Comparison of ENCODE assay signal across 8 mouse cellular contexts in the genomic region with DNA sequence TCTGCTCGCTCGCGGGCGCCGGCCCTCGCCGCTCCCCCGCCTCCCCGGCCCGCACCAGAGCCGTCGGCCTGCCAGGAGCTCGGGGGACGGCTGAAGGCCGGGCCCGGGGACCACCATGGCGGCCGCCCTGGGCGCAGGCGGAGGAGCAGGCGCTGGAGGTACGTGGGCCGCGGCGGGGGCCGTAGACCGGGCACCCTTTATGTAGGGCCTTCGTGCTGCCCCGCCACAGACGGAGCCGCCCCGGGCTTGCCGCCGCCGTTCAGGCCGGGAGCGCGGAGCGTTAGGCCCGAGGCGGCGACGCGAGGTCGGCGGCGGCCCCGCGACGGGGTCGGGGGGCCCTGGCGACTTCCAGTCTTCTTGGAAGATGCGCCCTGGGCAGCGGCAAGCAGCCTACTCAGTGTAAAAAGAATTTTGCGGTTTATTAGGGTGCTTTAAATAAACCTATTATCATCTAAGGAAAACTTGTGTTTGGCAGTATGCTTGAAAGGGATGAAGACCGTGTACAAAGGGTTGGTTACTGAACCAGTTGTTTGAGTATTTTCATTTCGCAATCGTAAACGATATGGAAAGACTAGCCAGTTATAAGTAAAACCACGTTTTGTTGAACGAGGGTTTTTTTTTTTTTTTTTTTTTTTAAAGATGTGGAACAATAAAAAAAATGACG. TPM values are rescaled to one million over a fixed set of nuclear protein-coding genes. Genes with fewer than 3 reads are reported as not detected.
DNase-seq lines count a peak whose midpoint lies in the region; ATAC-seq and TF ChIP-seq lines count a peak whose summit lies in the region.

No protein-coding gene starts in this region.

- peaks cover 48% of the 10 kb centered on the region for H3K79me2 ChIP-seq in MEL (ENCODE audit: control insufficient read depth, insufficient read depth, low read length, poor library complexity)

- H3K36me3 ChIP-seq in heart, embryonic 15.5 days, result no peaks in the 10 kb centered on the region
- peaks cover 1 to 48% of the 10 kb centered on the region in 2 experiments; a peak in 2 of 4 replicates for H3K36me3 ChIP-seq in MEL (ENCODE audit: control insufficient read depth in 1 of 2, insufficient read depth in 2 of 2, low read length in 2 of 2)
- H3K36me3 ChIP-seq in forebrain, embryonic 15.5 days, result no peaks in the 10 kb centered on the region
- H3K36me3 ChIP-seq in liver, embryonic 15.5 days (replicated peaks), result 0 out of 2 replicates have a peak, but pooled peaks cover 3% of the 10 kb centered on the region

- H3K27me3 ChIP-seq in heart, embryonic 15.5 days, result no peaks in the 10 kb centered on the region
- H3K27me3 ChIP-seq in MEL (ENCODE audit: control insufficient read depth in 1 of 2, insufficient read depth in 2 of 2, low read length in 2 of 2), result no peaks in the 10 kb centered on the region
- H3K27me3 ChIP-seq in forebrain, embryonic 15.5 days, result no peaks in the 10 kb centered on the region
- no peaks in the 10 kb centered on the region for H3K27me3 ChIP-seq in liver, embryonic 15.5 days

- H3K4me1 ChIP-seq in heart, embryonic 15.5 days (replicated peaks), result peaks cover 18% of the 10 kb centered on the region
- H3K4me1 ChIP-seq in MEL (ENCODE audit: control insufficient read depth in 1 of 2, insufficient read depth in 2 of 2, low read length in 2 of 2), result peaks cover 19 to 22% of the 10 kb centered on the region in 2 experiments
- peaks cover 30% of the 10 kb centered on the region for H3K4me1 ChIP-seq in forebrain, embryonic 15.5 days
- H3K4me1 ChIP-seq in liver, embryonic 15.5 days (replicated peaks), result peaks cover 45% of the 10 kb centered on the region

- H3K9ac ChIP-seq in heart, embryonic 15.5 days, result peak overlapping the region; percentile 100
- H3K9ac ChIP-seq in MEL (ENCODE audit: control insufficient read depth, low read depth, low read length, poor library complexity, severe bottlenecking), result peak overlapping the region; percentile 77
- H3K9ac ChIP-seq in forebrain, embryonic 15.5 days (replicated peaks), result peak overlapping the region; percentile 86
- H3K9ac ChIP-seq in liver, embryonic 15.5 days, result peak overlapping the region; percentile 98

- DNase-seq in heart, adult 8-10 months (ENCODE audit: low spot score), result no peak
- peak; percentile 55 for DNase-seq in MEL (ENCODE audit: low read depth, low spot score)
- no peak for DNase-seq in retina, postnatal 1 day
- DNase-seq in frontal cortex, postnatal 25 days (ENCODE audit: low spot score in 2 of 2), result no peak

- ATAC-seq in heart, embryonic 15.5 days (replicated peaks; ENCODE audit: insufficient number of reproducible peaks, insufficient read depth, low FRiP score, low read depth), result peak; percentile 70
- peak; percentile 79 for ATAC-seq in forebrain, embryonic 15.5 days (replicated peaks)
- peak; percentile 46 for ATAC-seq in liver, embryonic 15.5 days (ENCODE audit: insufficient read depth)
- ATAC-seq in megakaryocyte-erythroid progenitor cell, adult 5-6 weeks (replicated peaks; ENCODE audit: low FRiP score, low TSS enrichment, poor library complexity, severe bottlenecking), result no peak

- TF ChIP-seq POLR2A in MEL (IDR thresholded peaks at IDR 0.05; ENCODE audit: control insufficient read depth in 1 of 2, insufficient read depth in 1 of 2, low read depth in 1 of 2, low read length in 2 of 2, poor library complexity in 1 of 2), result no peak

- H3K27ac ChIP-seq in heart, embryonic 15.5 days, result peak overlapping the region; percentile 100
- peak overlapping the region; percentile 89 for H3K27ac ChIP-seq in MEL (ENCODE audit: control insufficient read depth, low read depth, low read length)
- peak overlapping the region; percentile 100 for H3K27ac ChIP-seq in forebrain, embryonic 15.5 days (replicated peaks)
- peak overlapping the region; percentile 99 for H3K27ac ChIP-seq in liver, embryonic 15.5 days (replicated peaks)

- no peak for TF ChIP-seq RAD21 in MEL (IDR thresholded peaks at IDR 0.05; ENCODE audit: low read depth, low read length)

- TF ChIP-seq EP300 in MEL (IDR thresholded peaks at IDR 0.05; ENCODE audit: low read depth in 1 of 2, low read length in 2 of 2), result no peak

- no peak for TF ChIP-seq CTCF in MEL (IDR thresholded peaks at IDR 0.05 in 2 of 3, conservative IDR thresholded peaks at IDR 0.05 in 1 of 3; ENCODE audit: control insufficient read depth in 1 of 3, insufficient read depth in 1 of 3, low read depth in 2 of 3, low read length in 3 of 3, poor library complexity in 1 of 3, severe bottlenecking in 1 of 3)

- WGBS in heart, embryonic 15.5 days, result 0% methylated on average over 40 of the region's 62 CpGs
- under 1% methylated on average over 62 of the region's 62 CpGs for whole genome bisulfite sequencing in forebrain, embryonic 15.5 days
- WGBS in liver, embryonic 15.5 days (ENCODE audit: insufficient replicate concordance), result under 1% methylated on average over 62 of the region's 62 CpGs

- H3K4me2 ChIP-seq in heart, embryonic 15.5 days, result peak overlapping the region; percentile 71
- peak overlapping the region; percentile 57 for H3K4me2 ChIP-seq in forebrain, embryonic 15.5 days (replicated peaks)
- peak overlapping the region; percentile 87 for H3K4me2 ChIP-seq in liver, embryonic 15.5 days

- no peaks in the 10 kb centered on the region for H3K9me3 ChIP-seq in heart, embryonic 15.5 days (replicated peaks)
- no peaks in the 10 kb centered on the region for H3K9me3 ChIP-seq in MEL (replicated peaks; ENCODE audit: insufficient read depth, low read length)
- H3K9me3 ChIP-seq in forebrain, embryonic 15.5 days, result no peaks in the 10 kb centered on the region
- no peaks in the 10 kb centered on the region for H3K9me3 ChIP-seq in liver, embryonic 15.5 days (replicated peaks)

- peak overlapping the region; percentile 97 for H3K4me3 ChIP-seq in heart, embryonic 15.5 days
- H3K4me3 ChIP-seq in MEL (ENCODE audit: control insufficient read depth in 1 of 2, insufficient read depth in 1 of 2, low read depth in 2 of 2, low read length in 2 of 2), result peak overlapping the region; percentile 65 to 95
- H3K4me3 ChIP-seq in forebrain, embryonic 15.5 days, result peak overlapping the region; percentile 75
- peak overlapping the region; percentile 93 for H3K4me3 ChIP-seq in liver, embryonic 15.5 days (replicated peaks)

TF ChIP-seq in MEL, 35 proteins besides CTCF, POLR2A, EP300 and RAD21:
- peak; percentile 68; the same call in 1 of the 2 replicates for TF ChIP-seq UBTF (IDR thresholded peaks at IDR 0.05; ENCODE audit: borderline replicate concordance, insufficient read depth, low read depth, low read length)
- no peak for TF ChIP-seq ZC3H11A (IDR thresholded peaks at IDR 0.05; ENCODE audit: low read depth, low read length)
- TF ChIP-seq HCFC1 (IDR thresholded peaks at IDR 0.05; ENCODE audit: low read depth, low read length), result 0 out of 2 replicates have a peak, but pooled peaks have one; percentile 4
- 0 out of 2 replicates have a peak, but pooled peaks have one; percentile 4 for TF ChIP-seq SIN3A (IDR thresholded peaks at IDR 0.05; ENCODE audit: low read length)
TF ChIP-seq in MEL: peak in this region for 3.

RNA-seq across cellular contexts. Expression of a gene that starts 0.5 kb away (rescaled TPM):
- 9.3 and 9.5 TPM in 2 replicates for polyA plus RNA-seq in heart, embryonic 15.5 days (2015; fragmentation: Nextera tagmentation; extraction: Ambion mirVana)
- 10 to 100 TPM; 36.9 to 40.6 (median 37.5) TPM for total RNA-seq in heart, adult 8-10 months (2022)
- 14.6 and 21.8 TPM in 2 replicates for total RNA-seq in MEL (2012; rRNA removed)
- 10 to 100 TPM in 1 of 2 experiments, not detected in 1; 60.3 TPM for polyA plus RNA-seq in MEL (2012; ENCODE audit: insufficient read depth in 1 of 2, insufficient read length in 2 of 2, low read depth in 1 of 2, low replicate concordance in 2 of 2, missing spikeins in 1 of 2)
- 17.5 and 19.6 TPM in 2 replicates for polyA plus RNA-seq in forebrain, embryonic 15.5 days (2015; fragmentation: Nextera tagmentation; extraction: Ambion mirVana)
- 6.4 TPM in 2 replicates for polyA plus RNA-seq in liver, embryonic 15.5 days (2015; fragmentation: Nextera tagmentation; extraction: Ambion mirVana)
- 60.5 and 63.1 TPM in 2 replicates for total RNA-seq in megakaryocyte-erythroid progenitor cell, adult 5-6 weeks (2014; fragmentation: Nextera tagmentation)
- total RNA-seq in megakaryocyte-erythroid progenitor cell, adult 5-6 weeks (2017), result 36.8 and 60.4 TPM in 2 replicates
